Mouse (Mus musculus) heart, postnatal 36 days (tissue): ENCODE data around the gene Bsnd. TPM values are rescaled to one million over a fixed set of nuclear protein-coding genes. Genes with fewer than 3 reads are reported as not detected.

Experiments used
- total RNA-seq, 2 experiments: library from RNA; stranded (reverse); gene quantifications; 2 replicates each; pipeline ENCODE4 v1.2.3; 2021

Bsnd gene
- total RNA-seq, 2 experiments from 2014 or later = not detected

Other genes with a start within 250 kb of the Bsnd start
- 10 to 100 TPM; 47.6 to 49.5 TPM for gene Usp24, start 176.1 kb downstream of the Bsnd start, total RNA-seq
- gene Pcsk9, start 28.0 kb downstream of the Bsnd start, total RNA-seq = not detected
- 1 to 10 TPM; 1.4 to 2.3 TPM for gene Dhcr24, start 68.8 kb upstream of the Bsnd start, total RNA-seq
- not detected for gene Lexm, start 125.0 kb upstream of the Bsnd start, total RNA-seq
- not detected for gene Ttc22, start 130.1 kb upstream of the Bsnd start, total RNA-seq
- gene Pars2, start 158.8 kb upstream of the Bsnd start, total RNA-seq = 1 to 10 TPM; 3.2 to 5.6 TPM
- gene Ttc4, start 186.7 kb upstream of the Bsnd start, total RNA-seq = 10 to 100 TPM; 17.8 to 18.4 TPM
- gene Mroh7, start 238.6 kb upstream of the Bsnd start, total RNA-seq = under 1 TPM; 0.08 to 0.27 TPM
- gene Fam151a, start 241.6 kb upstream of the Bsnd start, total RNA-seq = under 1 TPM; 0.27 to 0.86 TPM